Mouse (Mus musculus) urinary bladder, adult 2 months (tissue): ENCODE measurements around the gene Selenot. TPM values are rescaled to one million over a fixed set of nuclear protein-coding genes. Genes with fewer than 3 reads are reported as not detected.
A peak's percentile ranks its signal among the peaks of the same experiment; 100 is the strongest.

Source experiments
- DNase-seq: peaks from one replicate; pipeline ENCODE4 v3.0.0; 2022; ENCODE audit warnings: low spot score
- polyA plus RNA-seq: library from polyadenylated mRNA; depleted of rRNA; stranded (reverse); fragments of >200 nt; gene quantifications from 2 replicates; pipeline ENCODE4 v1.2.3, GENCODE M21; 2012; rRNA removed

The Selenot gene
- polyA plus RNA-seq, 1 experiment, result 71.4 TPM

DNA sequence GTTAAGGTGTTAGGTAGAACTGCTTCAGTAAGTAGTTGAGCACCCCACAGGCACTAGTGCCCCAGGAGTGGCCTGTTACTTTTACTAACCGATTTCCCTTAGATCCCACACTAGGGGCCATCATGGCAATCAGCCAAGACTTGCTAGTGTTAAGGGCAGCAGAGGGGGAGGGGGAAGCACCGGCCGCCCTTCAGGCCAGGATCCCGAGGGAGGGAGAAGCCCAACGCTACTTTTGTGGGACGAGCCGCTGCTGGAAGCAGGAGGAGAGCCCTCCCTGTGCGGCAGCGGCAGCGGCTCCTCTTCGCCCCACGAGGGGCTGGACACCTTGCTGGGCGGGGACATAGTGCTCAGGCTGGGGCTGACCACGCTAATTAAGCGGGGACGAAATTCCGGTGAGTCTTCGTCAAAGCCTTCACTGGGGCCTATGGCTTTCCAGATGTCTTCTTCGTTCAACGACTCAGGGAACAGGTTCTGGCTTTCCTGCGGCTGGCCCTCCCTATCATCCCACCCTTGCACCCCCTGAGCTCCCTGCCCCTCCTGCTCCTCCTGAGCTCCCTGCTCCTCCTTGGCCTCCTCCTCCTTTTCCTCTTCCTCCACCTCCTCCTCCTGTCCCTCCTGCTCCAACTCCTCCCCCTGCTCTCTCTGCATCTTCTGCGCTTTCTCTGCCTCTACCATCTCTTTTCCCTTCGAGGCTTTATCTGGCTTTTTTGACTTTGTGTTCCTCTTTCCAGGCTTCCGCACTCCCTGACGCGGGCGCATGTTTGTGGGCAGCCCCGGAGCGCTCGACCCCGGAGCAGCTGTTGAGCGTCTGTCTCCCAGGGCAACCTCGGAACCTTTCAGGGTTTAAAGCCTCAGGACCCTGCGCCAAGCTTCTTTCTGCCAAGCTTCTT, 60.2 kb downstream of the Selenot start, which contains the start of gene Erich6:
TSS of gene Erich6 (minus strand) at position 802 of the 890 bp plus-strand sequence.
- peak; percentile 24 for DNase-seq

Other genes with a start within 250 kb of the Selenot start
- gene Tsc22d2, start 161.9 kb upstream of the Selenot start, polyA plus RNA-seq, result 14.7 and 17.7 TPM in 2 replicates
- 46.6 and 52.4 TPM in 2 replicates for gene Eif2a, start 50.8 kb upstream of the Selenot start, polyA plus RNA-seq
- 51.8 and 56.1 TPM in 2 replicates for gene Serp1, start 50.7 kb upstream of the Selenot start, polyA plus RNA-seq
- gene Erich6, start 60.6 kb downstream of the Selenot start, polyA plus RNA-seq, result 0.09 and 0.12 TPM in 2 replicates
- 9.6 and 9.9 TPM in 2 replicates for gene Siah2, start 115.8 kb downstream of the Selenot start, polyA plus RNA-seq
- gene Mindy4b-ps, start 245.7 kb downstream of the Selenot start, polyA plus RNA-seq, result not detected in 2 replicates